Mouse (Mus musculus) liver, postnatal 0 days (tissue): ENCODE data around the gene Ppdpf.

Experiments used
- CTCF ChIP-seq: sonication (generic); IDR thresholded peaks from 2 replicates; pipeline ENCODE4 v1.5.1; 2016; ENCODE audit warnings: antibody characterized with exemption, low read depth
- EP300 ChIP-seq: IDR thresholded peaks from 2 replicates; pipeline ENCODE4 v1.6.1; 2016; ENCODE audit warnings: antibody characterized with exemption, low read depth, mild to moderate bottlenecking

GRCm38 (mm10) chr2:181148318-181148955 is 38.6 kb upstream of the Ppdpf start:
- TF ChIP-seq CTCF = no peak
- TF ChIP-seq EP300 = no peak
